Mouse (Mus musculus) ES-CJ7 (cell line): Measurements from ENCODE around the gene Bcar3.
A peak's percentile ranks its signal among the peaks of the same experiment; 100 is the strongest.

Experiments
- DNase-seq: peaks from one replicate; pipeline ENCODE4 v3.0.0; 2011; ENCODE audit warnings: low read depth, low spot score

Bcar3 gene

GRCm38 (mm10) chr3:122380776-122381175, 86.8 kb downstream of the Bcar3 start:
- no peak for DNase-seq

- DNase-seq, result no peak
These were observed 87.7 kb downstream of the Bcar3 start for GRCm38 (mm10) chr3:122381591-122381990.

DNA sequence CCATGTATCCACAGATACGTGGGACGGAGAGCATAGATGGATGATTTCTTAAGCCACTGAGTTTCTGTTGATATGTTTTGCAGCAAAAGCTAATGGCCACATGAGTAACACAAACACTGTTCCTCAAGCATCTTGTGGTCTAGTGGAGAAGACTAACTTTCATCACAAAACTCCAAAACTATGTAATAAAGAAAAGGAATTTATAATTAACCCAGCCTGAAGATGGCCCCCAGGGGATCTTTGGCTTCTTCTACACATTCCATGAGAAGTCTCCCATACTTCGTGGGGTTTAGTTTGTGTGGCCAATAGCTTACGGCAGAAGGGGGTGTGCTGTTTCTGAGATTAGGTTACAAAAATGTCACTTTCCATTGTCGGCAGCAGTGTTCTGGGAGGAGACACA, 92.5 kb downstream of the Bcar3 start:
- no peak for DNase-seq

GRCm38 (mm10) chr3:122387771-122388170, 93.8 kb downstream of the Bcar3 start:
- no peak for DNase-seq

GRCm38 (mm10) chr3:122389972-122390371, 96.0 kb downstream of the Bcar3 start:
- peak; percentile 52 for DNase-seq

DNA sequence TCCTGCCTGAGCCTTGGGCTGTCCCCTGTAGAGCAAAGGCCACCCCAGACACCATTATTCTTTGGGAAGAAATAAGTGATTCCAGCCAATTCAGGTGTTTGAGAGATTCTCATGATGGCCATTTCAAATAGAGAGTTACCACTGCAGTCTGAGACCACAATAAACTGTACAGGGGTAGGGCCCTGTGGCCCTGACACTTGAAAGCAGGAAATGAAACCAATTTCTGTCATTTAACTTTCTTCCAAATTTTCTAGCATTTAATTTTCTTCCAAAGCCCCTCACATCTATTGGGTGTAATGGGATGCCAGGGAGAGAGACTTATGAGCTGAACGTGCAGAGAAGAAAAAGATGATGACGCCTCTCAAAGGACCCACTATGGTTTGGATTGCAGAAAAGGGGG, 97.2 kb downstream of the Bcar3 start:
- DNase-seq, result no peak

DNA sequence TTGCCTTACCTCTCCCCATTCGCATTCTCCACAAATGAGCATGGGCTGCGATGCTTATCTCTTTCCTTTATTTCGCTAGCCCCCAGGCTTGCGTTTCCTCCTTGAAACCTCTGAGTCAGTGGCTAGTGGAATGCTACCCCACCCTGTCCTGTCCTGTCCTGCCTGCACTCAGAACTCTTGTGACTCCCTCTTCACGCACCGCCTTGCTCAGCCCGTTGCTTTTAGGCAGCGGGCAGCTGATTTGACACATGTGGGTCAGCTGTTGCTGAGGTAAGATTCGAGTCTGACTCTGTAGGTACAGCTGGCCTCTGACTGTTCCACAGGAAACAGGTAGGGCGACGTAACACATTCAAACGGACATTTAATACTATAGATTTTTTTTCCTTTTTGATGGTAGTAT, 97.9 kb downstream of the Bcar3 start:
- DNase-seq, result peak; percentile 8

- DNase-seq, result peak; percentile 41
These were observed 99.5 kb downstream of the Bcar3 start for GRCm38 (mm10) chr3:122393411-122393810.

DNA sequence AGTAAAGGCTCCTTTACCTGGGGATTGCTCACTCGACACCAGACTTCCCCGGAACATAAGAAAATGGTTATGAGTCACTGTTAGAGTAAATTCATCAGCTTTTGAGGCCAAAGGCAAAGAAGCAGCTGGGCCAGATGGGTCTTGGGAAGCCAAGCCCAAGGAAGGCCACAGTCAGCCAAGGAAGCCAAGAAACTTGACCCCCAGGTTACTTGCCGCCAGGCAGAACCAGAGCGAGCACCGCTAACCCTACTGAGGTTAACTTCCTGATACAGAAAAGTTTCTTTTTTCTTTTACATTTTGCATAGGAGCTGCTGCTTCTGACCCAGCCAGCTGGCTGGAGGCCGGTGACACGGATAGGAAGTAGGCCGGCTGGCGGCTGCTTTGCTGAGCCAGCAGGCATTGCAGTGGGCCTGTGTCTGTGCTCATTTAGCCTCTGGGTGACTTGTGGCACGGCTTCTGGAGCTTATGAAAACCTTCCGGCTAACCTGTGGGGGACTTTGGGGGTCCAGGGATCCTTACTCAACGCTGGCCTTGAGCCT, 100.0 kb downstream of the Bcar3 start:
- DNase-seq, result no peak

DNA sequence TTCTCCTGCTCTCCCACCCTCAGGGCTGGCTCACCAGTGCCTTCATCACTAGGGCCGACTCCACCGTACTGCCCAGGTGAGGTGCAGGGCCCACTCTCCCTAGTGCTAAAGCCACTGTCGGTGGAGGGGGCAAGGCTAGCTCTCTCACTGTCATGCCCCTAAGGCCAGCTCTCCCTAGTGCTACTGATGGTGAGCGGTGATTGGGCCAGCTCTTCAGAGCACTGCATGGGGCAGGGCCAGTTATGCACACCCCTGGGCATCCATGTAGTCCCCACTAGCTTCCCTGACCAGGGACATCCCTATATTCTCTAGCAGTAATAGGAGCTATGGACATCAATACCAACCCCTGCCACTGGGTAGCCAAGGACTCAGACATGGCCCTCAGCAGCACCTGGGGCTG, 103.0 kb downstream of the Bcar3 start:
- no peak for DNase-seq

DNA sequence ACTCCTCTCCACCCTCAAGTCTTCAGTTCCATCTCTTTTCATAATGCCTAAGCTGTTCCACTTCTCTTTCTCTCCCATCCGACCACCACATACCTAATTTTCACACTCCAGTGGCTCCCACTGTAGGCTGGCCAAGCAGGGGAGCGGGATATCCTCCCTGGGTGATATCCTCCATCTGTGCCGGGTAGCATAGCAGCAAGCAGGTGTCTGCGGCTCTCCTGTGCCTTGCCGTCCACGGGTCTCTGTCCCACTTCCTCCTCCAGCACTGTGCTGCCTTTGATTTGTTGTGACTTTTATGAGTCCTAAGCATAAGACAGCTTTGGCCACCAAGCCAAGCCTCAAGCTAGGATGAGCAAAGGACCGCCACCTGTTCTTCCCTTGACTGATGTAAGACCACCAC, 103.5 kb downstream of the Bcar3 start:
- DNase-seq, result no peak

DNA sequence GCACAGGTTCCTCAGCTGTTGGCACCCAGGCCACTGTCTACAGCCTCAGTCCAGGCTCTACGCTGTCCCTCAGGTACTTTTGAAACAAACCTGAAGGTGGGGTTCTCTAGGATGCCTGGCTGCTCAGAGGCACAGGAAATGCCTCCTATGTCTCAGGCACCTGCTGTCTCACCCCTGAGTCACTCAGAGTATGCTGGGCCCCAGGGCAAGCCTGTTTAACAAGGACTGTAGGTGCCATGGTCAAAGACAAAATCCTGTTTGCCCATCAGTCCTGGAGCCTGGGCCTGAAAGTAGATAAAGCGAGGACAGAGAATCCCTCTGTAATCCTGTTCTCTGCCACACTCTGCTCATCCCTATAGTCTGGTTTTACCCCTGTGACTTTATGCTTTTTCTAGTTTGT, 107.1 kb downstream of the Bcar3 start:
- DNase-seq, result no peak

- DNase-seq, result no peak
These were observed 108.2 kb downstream of the Bcar3 start for GRCm38 (mm10) chr3:122402143-122402542.

GRCm38 (mm10) chr3:122403860-122404557, 110.1 kb downstream of the Bcar3 start:
- no peak for DNase-seq

GRCm38 (mm10) chr3:122405203-122405956, 111.4 kb downstream of the Bcar3 start:
- DNase-seq, result no peak

DNA sequence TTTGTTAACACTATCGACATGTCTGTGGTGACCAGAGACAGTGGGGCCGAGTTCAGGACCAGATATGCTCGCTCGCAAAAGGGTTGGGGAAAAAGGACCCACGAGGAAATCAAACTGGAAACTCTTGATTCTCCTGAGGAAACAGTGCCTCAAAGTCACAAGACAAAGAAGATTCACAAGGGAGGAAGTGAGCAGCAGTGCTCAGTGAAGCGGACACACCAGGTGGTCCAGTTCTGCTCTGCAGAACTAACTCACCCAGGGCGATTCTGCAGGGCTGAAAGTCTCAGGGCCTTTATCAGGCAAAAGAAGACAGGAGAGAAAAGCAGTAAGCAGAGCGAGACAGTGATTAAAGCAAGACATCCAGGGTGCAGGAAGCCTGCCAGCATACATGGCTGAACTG, 112.5 kb downstream of the Bcar3 start:
- peak; percentile 68 for DNase-seq

GRCm38 (mm10) chr3:122407757-122408156, 113.8 kb downstream of the Bcar3 start:
- no peak for DNase-seq

- DNase-seq, result no peak
These were observed 114.9 kb downstream of the Bcar3 start for GRCm38 (mm10) chr3:122408798-122409311.

- no peak for DNase-seq
These were observed 117.7 kb downstream of the Bcar3 start for GRCm38 (mm10) chr3:122411590-122411989.

DNA sequence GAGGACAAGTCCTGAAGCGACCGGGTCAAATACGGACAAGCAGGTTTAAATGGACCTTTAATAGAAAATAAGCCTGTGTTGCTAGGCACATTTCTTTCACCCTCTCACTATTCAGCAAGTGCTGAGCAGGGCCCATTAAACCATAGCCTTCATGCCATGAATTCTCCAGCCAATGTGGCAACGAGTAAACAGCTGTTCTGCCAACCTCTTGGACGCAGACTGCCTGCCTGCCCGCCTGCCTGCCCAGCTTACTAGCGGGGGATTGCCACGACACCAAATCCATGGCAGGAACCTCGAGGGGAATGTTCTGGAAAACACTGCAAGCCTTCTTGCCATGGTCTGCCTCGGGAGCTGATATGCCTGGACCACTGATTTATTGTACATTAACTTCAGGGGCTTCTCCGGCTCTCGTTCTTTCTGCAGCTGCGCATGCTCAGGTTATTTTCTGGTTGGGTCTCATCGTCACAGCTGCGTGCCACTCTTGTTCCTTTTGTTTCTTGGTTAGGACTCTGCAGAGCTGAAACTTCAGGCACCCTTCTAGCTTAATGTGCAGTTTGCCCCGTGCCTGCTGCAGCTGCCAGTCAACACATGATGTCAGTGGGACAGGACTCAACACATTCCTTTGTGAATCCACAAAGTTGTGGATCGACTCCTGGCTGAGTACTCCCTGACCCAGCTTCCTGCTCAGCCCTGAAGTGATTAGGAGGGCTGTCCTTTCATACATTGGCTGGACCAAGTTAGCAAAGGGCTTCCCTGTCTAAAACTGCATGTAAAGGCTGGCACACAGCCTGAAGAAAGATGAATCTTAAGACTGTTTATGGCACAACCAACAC, 120.0 kb downstream of the Bcar3 start:
- DNase-seq, result no peak

DNA sequence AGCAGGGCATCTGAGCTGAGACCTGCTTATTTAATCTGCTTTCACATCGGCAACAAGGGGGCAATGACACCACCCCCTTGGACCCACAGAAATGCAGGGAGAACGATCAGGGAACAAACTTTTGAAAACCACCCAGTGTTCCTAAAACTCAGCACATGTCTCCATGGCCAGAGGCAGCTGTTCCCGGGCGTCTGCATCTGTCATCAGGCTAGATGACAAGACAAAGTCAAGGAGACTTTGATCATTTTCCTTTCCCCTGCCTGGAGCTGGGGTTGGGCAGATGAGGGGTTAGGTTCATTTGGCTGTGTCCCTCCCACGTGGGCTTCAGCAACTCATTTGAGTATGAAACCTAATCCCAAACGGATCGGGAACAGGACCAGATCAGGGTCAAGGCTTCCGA, 120.9 kb downstream of the Bcar3 start:
- DNase-seq, result no peak

DNA sequence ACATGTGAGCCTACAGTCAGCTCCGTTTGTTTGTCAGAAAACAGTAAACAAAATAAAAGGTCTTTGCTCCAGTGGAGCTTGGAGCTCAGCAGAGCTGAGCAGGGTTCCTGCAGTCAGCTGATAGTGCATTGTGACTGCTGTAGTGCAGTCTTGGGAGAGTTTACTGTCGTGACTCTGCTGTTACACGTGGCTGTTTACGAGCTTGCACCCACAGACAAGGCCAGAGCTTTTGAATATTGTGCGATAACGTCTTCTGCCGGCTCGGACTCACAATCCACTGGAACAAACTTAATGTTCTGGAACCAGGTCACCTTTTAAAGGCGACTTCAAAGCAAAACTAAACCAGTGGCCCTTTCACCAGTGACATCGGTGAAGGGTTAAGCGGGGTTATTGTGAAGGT, 123.5 kb downstream of the Bcar3 start:
- no peak for DNase-seq
